Mouse (Mus musculus) adrenal gland, adult (tissue): ENCODE data around the gene Krtdap.
"Not testable (repeated sequence)": the region's sequence is repeated elsewhere in the genome, so short reads cannot be mapped to it uniquely, and the experiment has no call there.

Source experiments
- DNase-seq, 2 experiments: peaks; one replicate each; pipeline ENCODE4 v3.0.0; 2022 to 2023; ENCODE audit warnings: low spot score in 1 of 2; ENCODE audit not compliant: inconsistent age in 2 of 2

Gene Krtdap

GRCm38 (mm10) chr7:30785721-30786546 is 1.8 kb upstream of the Krtdap start:
- DNase-seq = peak in 1 of 2 experiments; percentile 17

DNA sequence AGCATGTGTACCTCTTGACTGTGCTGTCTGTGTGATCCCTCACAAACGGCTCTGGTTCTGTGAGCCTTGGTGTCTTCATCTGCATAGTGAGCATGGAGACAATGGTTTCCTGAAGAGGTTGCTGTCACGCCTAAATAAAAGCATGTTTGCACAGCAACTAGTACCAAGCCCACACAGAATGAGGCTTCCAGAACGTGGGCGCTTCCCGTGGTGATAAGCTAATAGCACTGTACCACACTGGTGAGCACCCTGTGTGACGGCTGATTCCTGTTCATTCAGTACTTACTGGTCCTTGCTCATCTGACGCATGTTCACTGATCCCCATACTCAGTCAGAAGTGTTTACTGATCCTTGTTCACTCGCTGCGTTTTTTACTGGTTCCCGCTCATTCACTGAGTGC is 2.4 kb downstream of the Krtdap start:
- no peak for DNase-seq

DNA sequence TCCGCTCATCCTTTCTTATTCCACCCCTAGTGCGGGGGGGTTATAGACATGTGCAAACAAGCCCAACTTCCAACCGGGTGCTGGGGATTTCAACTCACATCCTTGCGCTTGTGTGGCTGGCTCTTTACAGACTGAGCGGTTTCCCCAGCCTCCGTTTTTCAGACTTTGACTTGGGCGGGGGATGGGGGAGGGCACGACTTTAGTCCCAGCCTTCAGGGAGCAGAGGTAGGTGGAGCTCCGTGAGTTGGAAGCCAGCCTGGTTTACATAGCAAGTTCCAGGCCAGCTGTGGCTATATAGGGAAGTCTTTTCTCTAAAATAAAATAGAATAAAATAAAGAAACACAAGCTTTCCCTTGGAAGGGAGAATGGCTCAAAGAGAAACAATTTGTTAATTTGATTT is 4.2 kb downstream of the Krtdap start:
- no peak for DNase-seq

- no peak for DNase-seq
Observed at GRCm38 (mm10) chr7:30794921-30795320, 7.2 kb downstream of the Krtdap start.

DNA sequence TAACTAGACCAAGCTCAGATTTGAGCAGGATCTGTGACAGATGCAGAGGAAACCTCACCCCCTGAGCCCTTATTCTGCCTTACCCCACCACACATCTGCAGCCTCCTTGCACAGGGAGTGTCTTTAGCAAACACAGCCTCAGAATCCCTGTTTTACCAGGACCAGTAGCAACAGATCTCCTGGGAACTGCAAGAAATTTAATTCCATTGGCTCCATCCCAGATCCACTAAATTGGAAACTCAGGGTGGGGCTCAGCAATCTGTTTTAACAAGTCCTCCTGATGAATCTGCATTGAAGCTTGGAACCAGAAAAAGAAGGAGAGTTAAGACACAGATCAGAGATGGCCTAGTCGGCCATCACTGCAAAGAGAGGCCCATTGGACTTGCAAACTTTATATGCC is 9.1 kb downstream of the Krtdap start:
- no peak for DNase-seq

DNA sequence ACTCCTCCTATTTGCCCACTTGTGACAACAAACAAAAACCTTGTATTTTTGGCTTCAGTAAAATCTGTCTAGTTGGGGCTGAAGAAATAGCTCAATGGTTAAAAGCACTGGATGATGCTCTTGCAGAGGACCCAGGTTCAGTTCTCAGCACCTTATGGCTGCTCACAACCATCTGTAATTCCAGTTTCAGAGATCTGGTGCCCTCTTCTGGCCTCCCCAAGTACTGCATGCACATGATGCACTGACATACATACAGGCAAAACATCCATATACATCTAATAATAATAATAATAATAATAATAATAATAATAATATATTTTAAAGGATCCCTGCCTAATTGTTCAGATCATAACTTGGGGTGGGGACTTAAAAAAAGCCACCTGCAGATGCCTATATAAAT is 13.0 kb downstream of the Krtdap start:
- no peak for DNase-seq

- no peak for DNase-seq
Observed at GRCm38 (mm10) chr7:30803256-30803655, 15.6 kb downstream of the Krtdap start.

DNA sequence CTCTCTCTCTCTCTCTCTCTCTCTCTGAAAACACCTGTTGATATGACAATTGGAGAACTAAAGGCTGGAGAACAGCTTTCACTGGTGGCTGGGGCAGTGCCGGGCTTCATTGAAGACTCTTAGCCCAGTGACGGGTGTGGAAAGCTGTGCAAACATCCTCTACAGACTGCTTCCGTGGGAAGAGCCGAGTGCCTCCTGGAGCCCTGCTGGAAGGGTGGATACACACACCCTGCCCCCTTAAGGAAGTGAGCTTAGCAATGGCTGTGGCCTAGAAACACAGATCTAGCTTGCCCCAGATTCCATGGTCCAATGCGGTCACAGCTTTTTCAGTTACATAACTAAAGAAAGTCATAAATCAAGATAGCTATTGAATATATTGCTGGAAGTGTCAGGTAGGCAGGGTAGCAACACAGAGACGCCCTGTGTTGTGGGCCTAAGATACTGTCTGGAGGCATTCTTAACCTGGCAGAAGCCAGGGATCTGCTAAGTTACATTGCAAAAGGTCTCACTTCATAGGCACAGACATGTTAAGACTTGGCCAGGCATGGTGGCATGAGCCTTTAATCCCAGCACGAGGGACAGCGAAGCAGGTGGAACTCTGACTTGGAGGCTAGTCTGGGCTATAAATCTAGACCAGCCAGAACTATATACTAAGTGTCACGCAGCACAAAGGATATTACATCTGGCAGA is 16.5 kb downstream of the Krtdap start:
- DNase-seq = no peak

DNA sequence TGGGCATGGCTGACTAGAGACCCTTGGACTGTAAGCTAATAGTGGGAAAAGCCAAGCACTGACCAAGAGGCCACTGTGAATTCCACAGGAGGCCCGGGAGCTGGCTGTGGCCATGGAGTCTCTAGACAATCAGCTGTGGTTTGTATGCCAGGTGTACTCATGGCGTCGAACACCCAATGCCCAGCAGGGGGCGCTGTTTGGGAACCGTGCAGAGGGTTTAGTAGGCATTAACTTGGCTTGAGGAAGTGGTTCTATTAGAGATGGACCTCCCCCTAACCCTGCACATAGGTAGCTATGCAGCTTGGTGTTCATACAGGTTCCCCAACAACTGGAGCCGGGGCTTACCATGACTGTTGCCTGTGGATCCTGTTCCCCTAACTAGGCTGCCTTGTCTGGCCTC is 18.2 kb downstream of the Krtdap start:
- peak; percentile 55 to 81 for DNase-seq

GRCm38 (mm10) chr7:30810319-30810718 is 22.6 kb downstream of the Krtdap start:
- DNase-seq = no peak

GRCm38 (mm10) chr7:30811757-30812290 is 24.1 kb downstream of the Krtdap start:
- peak in 1 of 2 experiments; percentile 45 for DNase-seq

DNA sequence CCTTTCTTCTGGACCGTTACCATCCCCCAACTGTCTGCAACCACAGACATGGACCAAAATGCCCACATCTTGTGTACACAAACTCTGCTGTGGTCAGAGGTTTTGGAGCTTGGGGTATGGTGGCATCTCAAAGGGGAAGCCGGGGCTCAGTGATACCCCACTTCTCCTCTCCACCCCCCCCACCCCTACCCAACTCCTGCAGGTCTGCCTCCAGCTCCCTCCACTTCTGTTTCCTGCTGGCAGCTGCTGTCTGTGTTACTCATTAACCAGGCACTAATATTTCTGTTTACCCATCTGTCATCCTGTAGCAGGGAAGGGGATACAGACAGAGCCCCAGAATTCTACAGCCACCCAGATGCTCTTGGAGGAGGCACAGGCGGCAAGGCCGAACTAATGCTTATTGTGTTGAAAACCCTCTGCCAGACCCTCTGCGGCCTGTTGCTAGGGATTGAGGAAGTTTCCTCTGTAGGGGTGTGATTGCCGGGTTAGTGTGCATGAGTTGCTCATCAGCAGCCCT is 24.7 kb downstream of the Krtdap start:
- peak in 1 of 2 experiments; percentile 32 for DNase-seq

DNA sequence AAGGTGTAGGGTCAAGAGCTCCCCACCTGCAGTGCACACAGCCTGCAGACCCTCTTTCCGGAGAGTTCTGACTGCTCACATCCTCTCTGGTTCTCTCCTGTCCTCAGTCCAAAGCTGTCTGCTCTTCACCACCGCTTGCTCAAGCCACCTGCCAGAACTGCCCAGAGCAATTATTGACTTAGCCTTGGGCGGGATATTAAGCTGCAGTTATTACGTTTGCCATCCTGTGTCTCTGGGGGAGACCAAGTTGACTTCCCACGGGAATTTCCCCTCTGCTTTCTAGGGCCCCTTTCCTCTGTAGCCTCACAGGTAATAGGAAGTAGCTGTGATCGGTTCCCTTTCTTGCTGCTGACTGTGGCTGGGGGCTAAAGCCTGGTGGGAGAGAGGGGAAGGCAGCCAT is 32.4 kb downstream of the Krtdap start:
- peak in 1 of 2 experiments; percentile 55 for DNase-seq

GRCm38 (mm10) chr7:30820854-30821445 is 33.3 kb downstream of the Krtdap start:
- no peak for DNase-seq

DNA sequence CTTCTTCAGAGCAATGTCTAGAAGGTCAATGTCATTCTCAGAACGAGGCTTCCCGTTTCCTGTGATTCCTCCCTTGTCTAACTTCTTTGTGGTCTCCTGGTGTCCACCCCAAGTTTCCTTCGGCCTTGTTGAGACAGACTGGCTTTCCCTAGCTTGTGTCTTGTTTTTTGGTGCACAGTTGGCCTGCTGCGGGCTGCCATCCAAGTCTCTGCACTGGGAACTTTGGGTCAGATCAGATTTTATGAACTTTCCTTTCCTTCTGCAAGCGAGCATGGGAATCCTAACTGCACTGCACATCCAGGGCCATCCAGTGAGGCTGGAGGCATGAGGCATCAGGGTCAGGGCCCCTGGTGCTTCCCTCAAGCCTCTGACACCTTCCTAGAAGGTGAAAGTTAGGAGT is 33.8 kb downstream of the Krtdap start:
- peak in 1 of 2 experiments; percentile 41 for DNase-seq

DNA sequence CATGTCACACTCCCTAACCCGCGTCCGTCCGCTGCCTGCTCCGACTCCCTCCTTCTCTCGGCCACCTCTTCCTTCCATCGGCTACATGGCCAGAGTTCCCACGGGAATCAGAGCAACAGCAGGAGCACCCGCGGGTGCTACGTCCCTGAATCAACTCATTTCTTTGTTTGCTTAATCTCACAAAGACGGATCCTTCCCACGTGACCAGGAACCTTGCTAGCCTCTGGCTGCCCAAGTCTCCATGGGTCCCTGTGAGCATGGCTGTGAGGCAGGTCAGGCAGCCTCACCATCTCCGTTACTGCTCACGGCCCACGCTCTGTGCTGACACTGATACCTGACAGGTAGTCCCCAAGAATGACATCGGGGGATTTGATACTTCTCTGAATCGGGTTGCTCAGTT is 36.0 kb downstream of the Krtdap start, which contains the start of gene Ffar2:
Ffar2 (minus strand) TSS at position 101 of the 400 bp plus-strand sequence.
- no peak for DNase-seq

DNA sequence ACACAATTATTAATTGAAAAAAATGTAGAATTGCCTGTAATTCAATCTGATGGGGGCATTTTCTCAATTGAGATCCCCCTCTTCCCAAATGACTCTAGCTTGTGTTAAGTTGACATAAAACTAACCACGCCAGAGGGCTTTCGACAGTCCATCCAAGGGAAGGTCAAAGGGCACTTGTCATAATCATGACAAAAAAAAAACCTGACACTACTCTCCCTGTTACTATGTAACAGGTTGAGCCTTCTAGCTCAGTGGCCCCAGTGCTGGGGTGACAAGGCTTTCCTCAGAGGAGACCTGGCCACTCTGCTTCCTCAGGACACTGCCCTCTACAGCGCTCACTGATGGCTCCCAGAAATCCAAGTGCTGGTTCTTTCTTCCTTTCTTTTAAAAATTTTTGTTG is 36.6 kb downstream of the Krtdap start:
- no peak for DNase-seq

GRCm38 (mm10) chr7:30826660-30827059 is 39.0 kb downstream of the Krtdap start:
- no peak for DNase-seq

DNA sequence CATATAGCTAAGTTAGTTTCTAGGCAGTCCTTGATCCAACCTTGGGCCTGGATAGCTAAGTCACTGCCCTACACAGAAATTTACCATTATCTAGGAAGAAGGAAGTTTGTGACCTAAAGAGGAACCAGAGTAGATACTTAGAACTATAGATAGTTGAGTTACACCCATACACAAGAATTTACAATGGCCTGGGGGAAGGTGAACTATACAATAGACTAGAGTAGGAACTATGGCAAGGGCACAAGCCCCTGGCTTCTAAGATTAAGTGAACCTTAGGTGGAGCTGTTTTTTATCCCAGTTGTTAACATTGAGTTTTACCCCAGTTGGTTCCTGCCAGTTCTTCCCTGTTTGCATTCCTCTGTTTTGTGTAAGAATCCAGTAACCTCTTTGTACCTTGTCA is 41.2 kb downstream of the Krtdap start:
- not testable (repeated sequence) for DNase-seq

GRCm38 (mm10) chr7:30829428-30829827 is 41.7 kb downstream of the Krtdap start:
- DNase-seq = no peak

DNA sequence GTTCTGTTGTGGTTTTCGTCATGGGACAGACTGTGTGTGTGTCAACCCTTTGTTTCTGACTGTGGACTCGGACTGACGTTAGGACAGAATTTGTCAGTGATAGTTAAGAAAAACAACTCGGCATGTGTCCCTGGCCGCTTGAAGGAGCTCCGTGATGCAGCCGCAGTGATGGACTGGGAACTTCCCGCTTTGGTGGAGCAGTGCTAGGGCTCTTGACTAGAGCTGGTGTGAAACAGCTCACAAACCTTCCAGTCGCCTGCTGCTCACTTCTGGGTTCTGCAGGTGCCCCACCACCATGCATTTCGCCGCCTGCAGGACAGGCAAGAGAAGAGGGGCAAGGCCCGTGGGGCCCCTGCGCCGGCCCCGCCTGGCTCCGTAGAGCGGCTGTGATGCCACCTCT is 44.6 kb downstream of the Krtdap start:
- no peak for DNase-seq
